Mouse (Mus musculus): Measurements from ENCODE around the gene Nfkbib.

The Nfkbib gene

GRCm38 (mm10) chr7:28799994-28800393 lies 32.7 kb upstream of the Nfkbib start:
- DNase-seq (ENCODE audit: low spot score), result no peak

DNA sequence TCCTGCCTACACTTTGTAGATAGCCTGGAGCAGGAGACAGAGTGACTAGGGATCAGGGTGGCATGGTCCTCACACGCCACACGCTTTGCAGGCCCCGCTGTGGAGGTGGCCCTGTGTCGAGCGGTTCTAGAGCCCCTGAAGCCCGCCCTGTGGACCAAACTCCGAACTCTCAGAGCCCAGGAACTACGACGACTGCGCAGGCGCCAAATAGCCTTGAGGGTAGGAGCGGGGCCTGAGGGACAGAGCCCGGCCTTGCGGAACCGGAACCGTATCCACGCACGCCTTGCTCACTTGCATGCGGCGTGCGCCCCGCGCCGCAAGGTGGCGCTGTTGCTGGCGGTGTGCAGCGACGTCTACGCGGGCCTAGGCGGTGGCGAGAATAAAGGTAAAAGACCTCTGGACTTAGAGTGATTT lies 29.3 kb upstream of the Nfkbib start:
- peak; percentile 85 for DNase-seq (ENCODE audit: low spot score)

- no peak for DNase-seq (ENCODE audit: low spot score)
Observed at GRCm38 (mm10) chr7:28795832-28796231, 28.5 kb upstream of the Nfkbib start.

DNA sequence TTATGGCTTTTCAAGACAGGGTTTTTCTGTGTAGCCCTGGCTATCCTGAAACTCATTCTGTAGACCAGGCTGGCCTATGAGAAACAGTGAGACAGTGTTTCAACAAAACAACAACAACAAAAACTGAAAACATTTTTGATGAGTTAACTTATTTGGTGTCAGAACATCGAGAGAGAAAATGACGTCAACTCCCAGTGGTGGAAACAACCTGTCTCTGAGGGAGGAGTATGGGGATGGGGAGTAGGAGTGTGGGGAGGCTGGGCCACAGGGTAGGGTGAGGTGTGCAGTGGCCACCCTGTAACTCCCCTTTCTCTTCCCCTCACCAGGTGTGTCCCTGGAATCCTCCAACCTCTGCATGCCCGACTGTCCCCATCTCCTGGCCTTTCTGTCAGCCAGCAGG lies 27.2 kb upstream of the Nfkbib start:
- no peak for DNase-seq (ENCODE audit: low spot score)

GRCm38 (mm10) chr7:28793834-28794233 lies 26.5 kb upstream of the Nfkbib start:
- peak; percentile 40 for DNase-seq (ENCODE audit: low spot score)

DNA sequence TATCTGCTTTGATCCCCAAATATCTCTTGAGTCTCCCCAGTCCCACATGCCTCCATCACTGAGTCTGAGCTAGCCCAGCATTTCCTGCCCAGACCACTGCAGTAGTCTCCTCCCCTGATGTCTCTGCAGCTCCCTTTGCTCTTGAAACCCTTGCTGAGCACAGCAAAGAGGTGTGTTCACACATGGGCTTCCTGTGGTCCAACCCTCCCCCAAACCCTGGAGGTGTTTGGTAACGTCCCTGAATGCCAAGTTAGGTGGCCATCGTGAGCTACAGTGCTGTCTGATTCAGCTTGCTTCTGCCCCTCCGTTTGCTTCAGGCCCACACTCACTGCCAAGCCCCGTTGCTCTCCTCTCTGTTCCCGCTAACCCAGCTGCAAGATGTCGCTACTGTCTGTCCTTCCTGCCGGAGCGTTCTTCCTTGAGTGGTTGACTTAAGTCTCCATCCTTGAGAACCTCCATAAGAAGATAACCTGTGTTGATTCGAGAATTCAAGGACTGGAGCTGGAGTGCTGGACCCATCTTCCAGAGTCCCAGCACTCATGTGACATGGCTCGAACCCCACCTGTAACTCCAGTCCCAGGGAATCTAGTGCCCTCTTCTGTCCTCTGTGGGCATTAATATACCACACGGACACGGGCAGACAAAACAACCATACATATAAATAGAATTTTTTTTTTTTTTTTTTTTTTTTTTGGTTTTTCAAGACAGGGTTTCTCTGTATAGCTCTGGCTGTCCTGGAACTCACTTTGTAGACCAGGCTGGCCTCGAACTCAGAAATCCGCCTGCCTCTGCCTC lies 25.3 kb upstream of the Nfkbib start:
- no peak for DNase-seq (ENCODE audit: low spot score)

GRCm38 (mm10) chr7:28791706-28792105 lies 24.4 kb upstream of the Nfkbib start:
- no peak for DNase-seq (ENCODE audit: low spot score)

DNA sequence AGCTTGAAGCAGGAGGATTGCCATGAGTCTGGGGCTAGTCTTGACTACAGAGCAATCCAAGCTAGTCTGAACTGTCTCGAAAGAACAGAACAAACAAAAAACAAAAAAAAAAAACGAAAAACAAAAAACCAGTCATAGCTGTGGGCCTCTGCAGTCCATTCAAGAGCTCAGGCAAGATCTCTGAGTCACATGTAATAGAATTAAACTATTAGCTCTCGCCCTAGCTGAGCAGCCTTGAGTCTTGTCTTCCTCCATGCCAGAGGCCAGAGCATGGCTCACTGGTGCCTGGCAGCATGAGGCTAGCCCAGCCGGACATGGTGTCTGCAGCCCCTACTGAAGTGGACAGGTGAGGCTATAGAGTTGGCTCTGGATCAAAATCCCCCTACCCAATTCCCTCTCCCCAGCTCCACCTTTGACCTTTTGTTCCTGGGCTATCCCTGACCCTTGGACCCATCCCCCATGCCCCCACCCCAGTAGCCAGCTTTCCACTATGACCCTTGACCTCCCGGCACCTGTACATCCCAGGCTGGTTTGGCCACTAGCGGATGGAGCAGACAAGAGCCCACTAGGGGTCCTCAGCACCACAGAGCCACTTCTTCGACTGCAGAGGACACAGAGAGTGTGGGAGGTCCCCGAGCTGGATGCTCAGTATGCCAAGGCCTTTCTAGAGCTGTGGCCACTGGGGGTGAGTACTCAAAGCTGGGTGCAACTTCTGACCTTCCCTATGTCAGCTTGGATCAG lies 22.9 kb upstream of the Nfkbib start:
- peak; percentile 70 for DNase-seq (ENCODE audit: low spot score)

DNA sequence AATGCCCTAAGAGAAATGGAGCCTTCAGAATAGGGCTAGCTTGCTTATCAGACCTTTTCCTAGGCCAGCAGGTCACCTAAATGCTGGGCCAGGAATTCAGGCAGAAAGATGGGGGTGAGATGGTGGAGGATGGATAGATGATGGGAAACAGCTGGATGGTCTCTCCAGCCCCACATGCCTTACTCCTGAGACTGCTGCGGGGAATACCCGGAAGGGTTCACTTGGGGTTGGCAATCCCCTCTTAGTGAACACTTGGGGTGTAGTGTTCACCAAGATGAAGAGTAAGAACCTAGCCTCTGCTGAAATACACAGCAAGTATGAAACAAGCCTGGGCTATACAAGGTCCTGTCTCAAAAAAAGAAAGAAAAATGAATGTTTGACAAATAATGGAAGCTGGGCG lies 21.9 kb upstream of the Nfkbib start:
- no peak for DNase-seq (ENCODE audit: low spot score)

DNA sequence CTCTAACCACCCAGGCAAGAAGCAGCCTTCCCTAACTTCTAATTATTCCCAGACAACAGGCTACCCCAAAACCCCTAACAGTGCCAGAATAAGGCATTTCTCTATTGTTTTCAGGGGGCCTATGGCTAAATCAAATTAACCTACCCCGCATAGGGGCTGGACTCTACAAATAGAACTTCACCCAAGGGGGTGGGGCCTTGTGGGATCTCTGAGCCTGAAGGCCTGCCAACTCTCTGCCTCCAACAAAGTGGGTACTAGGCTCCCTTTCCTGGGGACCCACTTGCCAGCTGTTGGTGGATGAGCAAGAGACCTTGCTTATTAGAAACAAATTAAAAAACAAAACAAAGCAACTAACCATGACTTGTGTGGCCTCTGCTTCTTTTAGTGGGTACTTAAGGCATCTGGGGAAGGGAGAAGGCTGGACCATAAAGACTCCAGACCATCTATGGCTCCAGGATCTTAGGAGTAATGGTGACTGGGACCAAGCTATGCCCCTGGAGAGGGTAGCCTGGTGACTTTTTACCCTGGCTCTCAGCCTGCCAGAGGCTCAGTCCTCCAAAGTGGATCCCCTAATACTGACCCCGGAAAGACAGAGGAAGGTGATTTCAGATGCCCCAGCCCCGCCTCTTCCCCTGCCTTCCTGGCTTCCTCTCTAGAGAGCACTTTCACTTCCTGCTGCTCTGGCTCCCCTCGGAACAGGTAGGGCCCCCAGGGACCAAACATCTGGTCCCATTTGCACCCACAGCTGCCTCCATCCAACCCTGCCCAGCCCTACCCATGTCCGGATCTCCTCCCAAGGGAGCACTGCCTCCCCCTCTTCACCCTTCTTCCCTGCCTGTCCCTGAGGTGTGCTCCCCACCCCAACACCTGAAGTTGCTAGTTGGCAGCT lies 21.2 kb upstream of the Nfkbib start, which contains the start of gene Rinl:
Rinl (plus strand) TSS at position 663 of the 889 bp plus-strand sequence.
- DNase-seq (ENCODE audit: low spot score), result no peak

DNA sequence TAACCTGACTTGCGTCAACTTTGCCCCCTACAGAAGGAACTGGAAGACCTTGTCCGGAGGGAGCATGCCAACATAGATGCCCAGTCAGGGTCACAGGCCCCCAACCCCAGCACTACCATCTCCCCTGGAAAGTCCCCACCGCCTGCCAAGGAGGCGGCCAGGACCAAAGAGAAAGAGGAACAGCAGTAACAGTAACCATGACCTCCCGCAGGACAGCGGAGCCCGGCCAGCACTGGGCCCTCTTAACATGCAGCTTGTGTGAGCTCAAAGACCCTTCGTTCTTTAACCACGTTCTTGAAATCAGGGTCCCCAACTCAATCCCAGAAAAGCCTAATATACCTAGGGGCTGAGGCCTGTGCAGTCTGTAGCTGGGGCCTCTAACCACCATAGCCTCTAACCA lies 20.6 kb upstream of the Nfkbib start:
- no peak for DNase-seq (ENCODE audit: low spot score)

- DNase-seq (ENCODE audit: low spot score), result no peak
Observed at GRCm38 (mm10) chr7:28785161-28785560, 17.8 kb upstream of the Nfkbib start.

- no peak for DNase-seq (ENCODE audit: low spot score)
Observed at GRCm38 (mm10) chr7:28781261-28781663, 13.9 kb upstream of the Nfkbib start.

- no peak for DNase-seq (ENCODE audit: low spot score)
Observed at GRCm38 (mm10) chr7:28780857-28781256, 13.5 kb upstream of the Nfkbib start.

DNA sequence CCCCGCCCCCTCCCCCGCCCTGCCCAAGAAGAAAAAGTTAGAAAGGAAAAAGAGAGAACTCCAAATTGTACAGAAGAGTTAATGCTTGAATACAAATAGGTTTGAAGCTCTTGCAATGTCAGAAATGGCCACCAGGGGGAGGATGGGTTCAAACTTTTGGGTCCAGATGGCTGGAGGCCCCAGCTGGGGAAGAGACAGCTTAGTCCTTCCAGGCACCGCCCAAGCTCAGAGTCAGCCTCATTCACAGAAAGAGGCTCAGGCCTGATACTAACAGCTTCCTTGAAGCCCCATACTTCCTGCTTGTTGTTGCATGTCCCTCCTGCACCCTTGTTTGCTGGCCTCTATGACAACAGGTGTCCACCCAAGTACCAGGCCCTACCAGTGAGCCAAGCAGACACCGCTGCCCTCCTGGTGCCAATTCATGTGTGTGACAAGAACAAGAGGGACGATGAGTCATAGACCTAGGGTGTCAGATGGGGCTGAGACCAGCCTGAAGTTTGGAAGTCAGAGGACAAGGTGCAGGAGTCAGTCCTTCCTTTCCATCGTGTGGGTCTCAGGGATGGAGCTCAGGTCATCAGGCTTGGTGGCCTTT lies 12.9 kb upstream of the Nfkbib start:
- DNase-seq (ENCODE audit: low spot score), result peak; percentile 88

DNA sequence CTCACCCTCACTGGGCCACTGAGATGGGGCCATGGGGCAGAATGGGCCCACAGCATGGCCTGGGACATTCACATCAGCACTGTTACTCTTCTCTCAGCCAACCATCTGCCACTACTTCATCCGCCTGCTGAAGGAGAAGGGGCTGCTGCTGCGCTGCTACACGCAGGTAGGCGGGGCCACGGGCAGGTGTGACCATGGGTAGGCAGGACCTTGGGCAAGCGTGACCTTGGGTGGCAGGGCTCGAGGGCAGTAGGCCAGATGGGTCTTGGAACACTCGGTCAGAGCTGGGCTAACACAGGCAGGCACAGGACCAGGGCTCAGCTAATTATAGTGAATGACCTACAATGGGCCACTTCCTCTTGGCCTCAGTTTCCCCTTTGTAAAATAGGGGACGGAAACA lies 11.5 kb upstream of the Nfkbib start:
- DNase-seq (ENCODE audit: low spot score), result no peak

- DNase-seq (ENCODE audit: low spot score), result no peak
Observed at GRCm38 (mm10) chr7:28775129-28775528, 7.8 kb upstream of the Nfkbib start.

- DNase-seq (ENCODE audit: low spot score), result no peak
Observed at GRCm38 (mm10) chr7:28774164-28774563, 6.9 kb upstream of the Nfkbib start.

DNA sequence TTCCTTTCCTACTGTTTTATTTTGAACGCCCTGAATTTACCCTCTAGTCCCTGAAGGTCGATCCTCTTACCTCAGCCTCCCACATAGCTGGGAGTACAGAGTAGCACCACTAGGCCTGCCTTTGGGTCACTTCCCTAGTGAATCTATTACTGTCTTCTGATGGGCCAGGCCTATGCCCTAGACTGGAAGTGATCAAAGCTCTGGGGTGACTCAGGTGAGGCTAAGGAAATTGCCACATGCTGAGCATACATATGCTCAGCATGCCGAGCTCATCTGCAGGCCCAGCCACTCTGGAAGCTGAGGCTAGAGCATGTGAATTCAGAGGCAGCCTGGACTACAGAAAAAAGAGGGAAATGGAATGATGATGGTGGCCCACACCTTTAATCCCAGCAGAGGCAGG lies 5.9 kb upstream of the Nfkbib start:
- no peak for DNase-seq (ENCODE audit: low spot score)

DNA sequence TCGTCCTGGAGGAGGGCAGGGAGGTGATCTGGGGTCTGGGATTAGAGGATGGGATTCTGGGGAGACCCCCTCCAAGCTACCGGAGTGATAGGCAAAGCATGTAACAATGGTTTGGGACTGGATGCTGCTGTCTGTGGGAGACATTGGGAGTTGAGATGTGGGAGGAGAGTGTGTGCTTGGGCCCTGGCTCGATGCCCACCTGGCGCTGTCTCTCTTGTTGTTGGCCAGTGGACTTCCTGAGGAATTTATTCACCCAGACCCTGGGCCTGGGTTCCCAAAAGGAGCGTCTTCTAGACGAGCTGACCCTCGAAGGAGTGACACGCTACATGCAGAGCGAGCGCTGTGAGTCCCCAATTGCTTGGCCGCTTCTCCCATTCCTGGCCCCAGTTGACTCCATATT lies 4.6 kb upstream of the Nfkbib start:
- DNase-seq (ENCODE audit: low spot score), result no peak

DNA sequence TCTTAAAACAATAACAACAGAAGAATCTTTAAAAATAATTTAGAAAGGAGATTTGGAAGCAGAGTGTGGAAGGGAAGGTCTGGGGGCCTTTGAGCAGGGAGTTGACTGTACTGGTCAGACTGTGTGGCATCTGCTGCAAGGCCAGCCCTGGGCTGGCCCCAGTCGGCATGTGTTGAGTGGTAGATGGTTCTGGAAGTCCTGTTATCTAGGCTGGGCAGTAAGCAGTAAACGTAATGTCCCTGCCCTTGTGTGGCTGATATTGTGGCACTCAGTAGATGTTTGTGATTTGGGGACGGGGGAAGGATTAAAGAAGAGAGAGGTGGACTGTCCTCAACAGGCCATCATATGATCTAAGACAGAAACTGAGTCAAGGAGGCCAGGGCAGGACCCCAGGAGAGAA lies 3.0 kb upstream of the Nfkbib start:
- no peak for DNase-seq (ENCODE audit: low spot score)

GRCm38 (mm10) chr7:28769414-28769958 lies 2.2 kb upstream of the Nfkbib start:
- DNase-seq (ENCODE audit: low spot score), result no peak
